Mouse (Mus musculus) C2C12 (cell line): Measurements from ENCODE around the gene Wwox. TPM values are rescaled to one million over a fixed set of nuclear protein-coding genes. Genes with fewer than 3 reads are reported as not detected.

Experiments used
- H3K27me3 ChIP-seq: one replicate; pipeline ENCODE4 v1.6.1; 2011; ENCODE audit not compliant: control insufficient read depth, insufficient read depth, insufficient read length
- H3K36me3 ChIP-seq: one replicate; pipeline ENCODE4 v1.6.1; 2011; ENCODE audit not compliant: control insufficient read depth, insufficient read depth
- H3K4me3 ChIP-seq: one replicate; pipeline ENCODE4 v1.5.1; 2011; ENCODE audit warnings: mild to moderate bottlenecking, control low read depth; ENCODE audit not compliant: poor library complexity, insufficient read depth, severe bottlenecking
- H3K79me2 ChIP-seq: one replicate; pipeline ENCODE4 v1.6.1; 2011; ENCODE audit not compliant: control insufficient read depth, insufficient read depth
- H3K79me3 ChIP-seq: one replicate; pipeline ENCODE4 v1.6.1; 2011; ENCODE audit warnings: low read depth, control low read depth
- H3ac ChIP-seq: one replicate; pipeline ENCODE3; 2011; ENCODE audit warnings: low read depth; ENCODE audit not compliant: control insufficient read depth, insufficient read length
- CEBPB ChIP-seq: IDR thresholded peaks from one replicate; pipeline ENCODE4 v1.6.1; 2011; ENCODE audit warnings: low read depth, mild to moderate bottlenecking, control low read depth, moderate library complexity
- CTCF ChIP-seq: IDR thresholded peaks from one replicate; pipeline ENCODE4 v1.5.1; 2011; ENCODE audit not compliant: control insufficient read depth, insufficient read depth, insufficient read length
- FOSL1 ChIP-seq: IDR thresholded peaks from one replicate; pipeline ENCODE4 v1.8.0; 2011; ENCODE audit warnings: mild to moderate bottlenecking, low read length; ENCODE audit not compliant: poor library complexity, insufficient read depth, severe bottlenecking
- MAX ChIP-seq: IDR thresholded peaks from one replicate; pipeline ENCODE4 v1.6.1; 2011; ENCODE audit warnings: mild to moderate bottlenecking, control low read depth
- MYOD1 ChIP-seq: IDR thresholded peaks from one replicate; pipeline ENCODE4 v1.6.1; 2011; ENCODE audit warnings: low read depth; ENCODE audit not compliant: control insufficient read depth, insufficient read length
- MYOG ChIP-seq: IDR thresholded peaks from one replicate; pipeline ENCODE4 v1.6.1; 2011; ENCODE audit not compliant: control insufficient read depth, insufficient read length; ENCODE audit errors: extremely low read depth
- USF1 ChIP-seq: IDR thresholded peaks from one replicate; pipeline ENCODE4 v1.6.1; 2011; ENCODE audit warnings: low read depth, mild to moderate bottlenecking, control low read depth, moderate library complexity
- polyA plus RNA-seq: library from polyadenylated mRNA; unstranded; fragments of >200 nt; fragmentation: generic; extraction: Trizol; gene quantifications from one replicate; pipeline ENCODE4 v1.2.1, GENCODE M21; 2012; ENCODE audit warnings: missing spikeins

The Wwox gene
- polyA plus RNA-seq, 1 experiment = 3.7 TPM

GRCm38 (mm10) chr8:114612091-114612490 is 172.6 kb downstream of the Wwox start:
- Histone ChIP-seq H3K36me3 (no peaks in the 10 kb centered on the region), H3K4me3 (no peak overlapping the region), H3K79me3 (no peaks in the 10 kb centered on the region), H3K27me3 (no peaks in the 10 kb centered on the region), H3K79me2 (no peaks in the 10 kb centered on the region), H3ac (no peak overlapping the region)
- TF ChIP-seq FOSL1 = no peak
- no peak for TF ChIP-seq MYOD1
- peak; percentile 27 for TF ChIP-seq CEBPB
- no peak for TF ChIP-seq CTCF

DNA sequence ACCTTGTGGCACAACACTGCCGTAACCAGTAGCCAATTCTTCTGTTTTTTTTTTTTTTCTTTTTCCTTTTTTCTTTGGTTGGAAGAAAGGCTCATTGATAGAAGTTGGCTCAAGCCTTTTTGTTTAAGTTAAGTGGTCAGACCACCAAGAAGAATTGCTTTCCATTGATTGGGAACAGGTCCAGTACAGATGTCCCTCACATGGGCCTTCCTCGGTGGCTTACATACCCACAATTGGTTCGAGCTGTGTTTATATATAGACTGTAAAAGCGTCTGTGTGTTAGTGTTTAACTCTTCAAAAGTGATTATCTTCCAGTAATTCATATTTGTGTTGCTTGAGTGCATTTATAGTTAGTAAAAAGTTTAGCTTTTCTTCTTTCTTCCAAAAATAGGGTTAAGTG is 176.0 kb downstream of the Wwox start:
- no peaks in the 10 kb centered on the region for H3K36me3 ChIP-seq
- TF ChIP-seq MYOD1 (no peak), MYOG (no peak), MAX (no peak), USF1 (no peak), FOSL1 (no peak), CEBPB (no peak), CTCF (no peak)
- no peaks in the 10 kb centered on the region for H3K79me3 ChIP-seq
- H3K4me3 ChIP-seq = no peak overlapping the region
- no peak overlapping the region for H3ac ChIP-seq
- no peaks in the 10 kb centered on the region for H3K79me2 ChIP-seq
- H3K27me3 ChIP-seq = no peaks in the 10 kb centered on the region

- Histone ChIP-seq H3K36me3 (no peaks in the 10 kb centered on the region), H3ac (no peak overlapping the region), H3K79me2 (no peaks in the 10 kb centered on the region), H3K27me3 (no peaks in the 10 kb centered on the region), H3K4me3 (no peak overlapping the region), H3K79me3 (no peaks in the 10 kb centered on the region)
- TF ChIP-seq CTCF (no peak), CEBPB (peak; percentile 85)
Observed at GRCm38 (mm10) chr8:114615908-114616307, 176.5 kb downstream of the Wwox start.

GRCm38 (mm10) chr8:114618908-114619508 is 179.6 kb downstream of the Wwox start:
- Histone ChIP-seq H3K4me3 (no peak overlapping the region), H3K27me3 (no peaks in the 10 kb centered on the region), H3ac (no peak overlapping the region), H3K36me3 (no peaks in the 10 kb centered on the region), H3K79me2 (no peaks in the 10 kb centered on the region), H3K79me3 (no peaks in the 10 kb centered on the region)
- no peak for TF ChIP-seq CEBPB
- no peak for TF ChIP-seq USF1
- no peak for TF ChIP-seq CTCF
- no peak for TF ChIP-seq MAX
- no peak for TF ChIP-seq MYOD1
- TF ChIP-seq FOSL1 = no peak
- TF ChIP-seq MYOG = no peak

DNA sequence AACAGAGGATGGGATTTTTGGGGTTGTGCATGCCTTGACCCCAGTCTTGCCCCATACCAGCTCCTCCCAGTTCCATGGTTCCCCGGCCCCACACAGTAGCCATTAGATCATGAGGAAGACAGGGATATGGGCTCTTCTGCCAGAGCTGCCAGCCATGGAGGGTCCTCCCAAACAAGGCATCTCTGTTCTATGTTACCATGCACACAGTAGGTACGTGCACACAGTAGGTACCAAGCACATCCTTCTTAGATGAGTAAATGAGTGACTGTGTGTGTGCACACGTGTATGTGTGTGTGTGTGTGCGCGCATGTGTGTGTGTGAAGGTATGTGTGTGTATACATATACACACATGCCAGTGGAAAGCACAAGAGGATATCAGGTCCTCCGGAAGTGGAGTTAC is 185.9 kb downstream of the Wwox start:
- H3K79me2 ChIP-seq = no peaks in the 10 kb centered on the region
- TF ChIP-seq CTCF = no peak
- TF ChIP-seq CEBPB = no peak
- TF ChIP-seq USF1 = no peak
- no peak for TF ChIP-seq MYOD1
- no peak for TF ChIP-seq FOSL1
- TF ChIP-seq MAX = no peak
- H3K4me3 ChIP-seq = no peak overlapping the region
- no peaks in the 10 kb centered on the region for H3K79me3 ChIP-seq
- H3K27me3 ChIP-seq = no peaks in the 10 kb centered on the region
- no peaks in the 10 kb centered on the region for H3K36me3 ChIP-seq
- H3ac ChIP-seq = no peak overlapping the region

- H3K36me3 ChIP-seq = no peaks in the 10 kb centered on the region
- H3K79me3 ChIP-seq = no peaks in the 10 kb centered on the region
- no peak overlapping the region for H3K4me3 ChIP-seq
- TF ChIP-seq USF1 (no peak), MYOG (no peak), FOSL1 (no peak), CEBPB (no peak), MAX (no peak), CTCF (no peak)
- no peak overlapping the region for H3ac ChIP-seq
- no peaks in the 10 kb centered on the region for H3K79me2 ChIP-seq
- no peaks in the 10 kb centered on the region for H3K27me3 ChIP-seq
Observed at GRCm38 (mm10) chr8:114626897-114627296, 187.4 kb downstream of the Wwox start.
